Mouse (Mus musculus) hindbrain, postnatal 0 days (tissue): ENCODE data around the gene Mep1a. TPM values are rescaled to one million over a fixed set of nuclear protein-coding genes. Genes with fewer than 3 reads are reported as not detected.
A peak's percentile ranks its signal among the peaks of the same experiment; 100 is the strongest.

Experiments used
- ATAC-seq: fragments of 200-750 bp; cut with Nextera tagmentation; 2 replicates; pipeline ENCODE4 v1.8.0; 2017; ENCODE audit warnings: mild to moderate bottlenecking, moderate TSS enrichment, moderate library complexity
- DNase-seq: peaks from one replicate; pipeline ENCODE4 v3.0.0-alpha.2; 2015; ENCODE audit warnings: low spot score
- H3K27ac ChIP-seq: fragments of 300-500 bp; sonication (generic); 2 replicates; pipeline ENCODE4 v1.5.1; 2014; ENCODE audit warnings: mild to moderate bottlenecking
- H3K27me3 ChIP-seq: fragments of 300-500 bp; sonication (generic); 2 replicates; pipeline ENCODE4 v1.6.1; 2014; ENCODE audit warnings: low read length, mixed read lengths; ENCODE audit not compliant: insufficient read depth
- H3K36me3 ChIP-seq: fragments of 300-500 bp; sonication (generic); 2 replicates; pipeline ENCODE4 v1.6.1; 2014; ENCODE audit warnings: low read length, mixed read lengths; ENCODE audit not compliant: insufficient read depth
- H3K4me1 ChIP-seq: fragments of 300-500 bp; sonication (generic); 2 replicates; pipeline ENCODE4 v1.6.1; 2014; ENCODE audit warnings: antibody characterized with exemption, low read length, mixed read lengths; ENCODE audit not compliant: insufficient read depth
- H3K4me2 ChIP-seq: fragments of 300-500 bp; sonication (generic); 2 replicates; pipeline ENCODE4 v1.6.1; 2014; ENCODE audit warnings: low read depth, mild to moderate bottlenecking, low read length, moderate library complexity, mixed read lengths
- H3K4me3 ChIP-seq: fragments of 300-500 bp; sonication (generic); 2 replicates; pipeline ENCODE4 v1.5.1; 2014; ENCODE audit warnings: low read length
- H3K9ac ChIP-seq: fragments of 300-500 bp; sonication (generic); replicated peaks from 2 replicates; pipeline ENCODE4 v1.6.1; 2014; ENCODE audit warnings: mild to moderate bottlenecking, low read length, moderate library complexity, mixed read lengths
- H3K9me3 ChIP-seq: fragments of 300-500 bp; sonication (generic); 2 replicates; pipeline ENCODE4 v1.6.1; 2016; ENCODE audit warnings: low read length, mixed read lengths
- CTCF ChIP-seq: IDR thresholded peaks from 2 replicates; pipeline ENCODE4 v1.5.1; 2016; ENCODE audit warnings: antibody characterized with exemption, control low read depth, low read depth
- WGBS: fragments of 180-500 bp; shearing (Covaris S2); extraction: QIAGEN DNeasy Blood & Tissue Kit; methylation state at CpG from one replicate; pipeline ENCODE4 v1.1.7; 2014; 5-methylcytosine and 5-hydroxymethylcytosine counted together
- polyA plus RNA-seq: library from polyadenylated mRNA; unstranded; fragments of >200 nt; fragmentation: Nextera tagmentation; extraction: Ambion mirVana; gene quantifications from 2 replicates; pipeline ENCODE4 v1.2.1, GENCODE M21; 2015
- total RNA-seq: library from RNA; depleted of rRNA; stranded (reverse); fragments of >200 nt; gene quantifications from 2 replicates; pipeline ENCODE4 v1.2.3, GENCODE M21; 2014

Gene Mep1a
- total and polyA plus RNA-seq, 2 experiments from 2014 or later, result 0.13 TPM; not detected in 1

DNA sequence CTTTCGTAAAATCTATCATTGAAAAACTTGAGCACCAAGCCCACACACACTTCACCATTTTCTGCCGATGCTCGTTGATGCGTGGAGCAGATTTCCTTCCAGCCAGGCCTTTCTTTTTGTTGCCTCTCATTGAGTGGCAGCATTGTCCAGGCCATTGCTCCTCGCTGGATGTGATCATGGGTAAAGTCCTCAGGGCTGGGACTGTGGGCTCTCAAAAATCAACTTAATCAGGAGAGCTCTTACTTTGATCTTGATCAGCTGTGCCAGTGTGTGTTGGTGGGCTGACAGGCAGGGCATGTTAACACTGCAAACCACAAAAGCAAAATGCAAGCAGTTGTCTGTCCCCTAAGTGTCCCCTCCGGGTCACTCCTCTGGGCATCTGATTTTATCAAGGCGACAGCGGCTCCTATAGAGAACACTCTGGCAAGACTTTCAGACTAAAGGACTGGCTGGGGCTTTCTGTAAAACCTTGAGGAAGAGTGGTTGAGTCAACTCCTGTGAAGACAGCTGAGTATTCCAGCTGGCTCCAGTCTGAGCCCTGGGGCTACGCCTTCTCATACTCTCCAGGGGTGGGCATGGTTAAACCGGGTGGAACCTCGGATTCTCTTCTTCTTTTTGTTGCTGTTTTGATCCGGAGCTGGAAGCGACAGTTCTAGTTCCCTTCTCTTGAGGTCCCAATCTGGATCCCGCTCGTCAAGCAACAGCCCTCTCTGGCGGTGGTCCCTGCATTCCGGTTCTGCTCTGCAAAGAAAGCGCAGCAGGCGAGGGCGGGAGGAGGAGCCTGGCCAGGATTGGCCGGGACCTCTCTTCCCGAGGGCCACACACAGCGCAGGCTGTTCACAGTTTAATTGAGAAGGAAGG, 32.0 kb upstream of the Mep1a start:
- DNase-seq, result peak; percentile 85
- Histone ChIP-seq H3K36me3 (no peaks in the 10 kb centered on the region), H3K27ac (peak overlapping the region; percentile 62), H3K4me3 (0 out of 2 replicates have a peak overlapping the region, but pooled peaks have one; percentile 14), H3K4me1 (0 out of 2 replicates have a peak, but pooled peaks cover 3% of the 10 kb centered on the region), H3K9ac (no peak overlapping the region), H3K4me2 (peak overlapping the region; percentile 35), H3K9me3 (no peaks in the 10 kb centered on the region), H3K27me3 (no peaks in the 10 kb centered on the region)
- ATAC-seq, result peak; percentile 95
- 6% methylated on average over 23 of the region's 23 CpGs for WGBS
- TF ChIP-seq CTCF, result peak; percentile 47; the same call in 1 of the 2 replicates

DNA sequence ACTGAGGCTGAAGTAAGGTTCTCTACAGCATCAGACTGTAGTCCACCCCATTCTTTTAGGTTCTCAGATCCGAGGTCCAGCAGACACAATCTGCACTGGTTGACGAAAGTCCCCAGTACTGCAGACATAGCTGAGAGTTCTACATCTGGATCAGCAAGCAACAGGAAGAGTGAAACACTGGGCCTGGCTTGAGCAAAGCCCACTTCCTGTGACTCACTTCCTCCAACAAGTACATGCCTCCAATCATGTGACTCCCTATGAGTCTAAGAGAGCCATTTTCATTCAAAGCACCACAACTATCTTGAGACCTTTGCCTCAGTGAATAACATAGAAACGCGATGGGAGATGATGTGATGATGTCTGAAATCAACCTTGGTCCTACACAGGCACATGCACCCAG, 28.6 kb upstream of the Mep1a start:
- Histone ChIP-seq H3K4me2 (no peak overlapping the region), H3K9ac (no peak overlapping the region), H3K36me3 (no peaks in the 10 kb centered on the region), H3K4me1 (0 out of 2 replicates have a peak, but pooled peaks cover 3% of the 10 kb centered on the region), H3K9me3 (no peaks in the 10 kb centered on the region), H3K27me3 (no peaks in the 10 kb centered on the region), H3K4me3 (no peak overlapping the region), H3K27ac (no peak overlapping the region)
- ATAC-seq, result no peak
- TF ChIP-seq CTCF, result no peak
- WGBS, result 97% methylated on average over 4 of the region's 4 CpGs
- no peak for DNase-seq

DNA sequence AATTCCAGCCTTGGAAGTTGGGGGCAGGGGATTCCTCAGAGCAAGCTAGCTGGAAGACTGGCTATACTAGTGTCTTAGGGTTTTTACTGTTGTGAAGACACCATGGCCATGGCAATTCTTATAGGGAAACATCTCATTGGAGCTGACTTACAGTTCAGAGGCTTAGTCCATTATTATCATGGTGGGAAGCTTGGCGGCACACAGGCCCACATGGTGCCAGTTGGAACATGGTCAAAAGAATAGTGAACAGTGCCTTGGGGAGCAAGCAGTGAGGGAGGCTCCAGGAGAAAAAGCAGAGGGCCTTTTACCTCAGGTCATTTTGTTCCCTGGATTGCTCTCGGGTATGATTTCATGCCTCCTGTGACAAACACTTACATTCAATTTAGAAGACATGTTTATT, 27.9 kb upstream of the Mep1a start:
- no peak for TF ChIP-seq CTCF
- no peak overlapping the region for H3K4me3 ChIP-seq
- no peaks in the 10 kb centered on the region for H3K27me3 ChIP-seq
- WGBS, result 42% methylated on average over 2 of the region's 2 CpGs
- no peak overlapping the region for H3K4me2 ChIP-seq
- no peaks in the 10 kb centered on the region for H3K36me3 ChIP-seq
- H3K9me3 ChIP-seq, result no peaks in the 10 kb centered on the region
- peak; percentile 47; the same call in 1 of the 2 replicates for ATAC-seq
- DNase-seq, result peak; percentile 54
- 0 out of 2 replicates have a peak, but pooled peaks cover 3% of the 10 kb centered on the region for H3K4me1 ChIP-seq
- no peak overlapping the region; the same call in 1 of the 2 replicates for H3K27ac ChIP-seq
- no peak overlapping the region for H3K9ac ChIP-seq

DNA sequence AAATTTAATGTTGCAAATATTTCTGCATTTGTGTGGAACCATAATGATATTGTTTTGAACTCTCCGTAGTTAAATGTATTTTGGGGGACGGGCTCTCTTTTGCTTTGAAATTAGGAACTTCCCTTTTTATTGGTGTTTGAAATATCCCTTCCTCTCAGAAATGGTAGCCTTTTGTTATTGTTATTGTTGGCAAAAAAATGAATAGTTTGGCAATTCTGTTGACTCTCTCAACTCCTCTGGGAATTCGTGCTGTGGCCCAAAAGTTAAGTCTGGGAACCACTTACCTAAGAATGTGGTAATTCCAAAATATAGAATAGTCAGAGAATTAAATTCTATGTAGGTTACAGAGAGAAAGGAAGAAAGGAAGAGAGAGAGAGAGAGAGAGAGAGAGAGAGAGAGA, 17.6 kb upstream of the Mep1a start:
- no peak overlapping the region for H3K9ac ChIP-seq
- no peak for TF ChIP-seq CTCF
- DNase-seq (no peak), ATAC-seq (no peak)
- 84% methylated on average over 3 of the region's 3 CpGs for WGBS
- H3K27ac ChIP-seq, result no peak overlapping the region
- H3K4me1 ChIP-seq, result no peaks in the 10 kb centered on the region
- 0 out of 2 replicates have a peak, but pooled peaks cover under 1% of the 10 kb centered on the region for H3K9me3 ChIP-seq
- no peaks in the 10 kb centered on the region for H3K27me3 ChIP-seq
- H3K36me3 ChIP-seq, result no peaks in the 10 kb centered on the region
- H3K4me2 ChIP-seq, result no peak overlapping the region
- H3K4me3 ChIP-seq, result no peak overlapping the region

DNA sequence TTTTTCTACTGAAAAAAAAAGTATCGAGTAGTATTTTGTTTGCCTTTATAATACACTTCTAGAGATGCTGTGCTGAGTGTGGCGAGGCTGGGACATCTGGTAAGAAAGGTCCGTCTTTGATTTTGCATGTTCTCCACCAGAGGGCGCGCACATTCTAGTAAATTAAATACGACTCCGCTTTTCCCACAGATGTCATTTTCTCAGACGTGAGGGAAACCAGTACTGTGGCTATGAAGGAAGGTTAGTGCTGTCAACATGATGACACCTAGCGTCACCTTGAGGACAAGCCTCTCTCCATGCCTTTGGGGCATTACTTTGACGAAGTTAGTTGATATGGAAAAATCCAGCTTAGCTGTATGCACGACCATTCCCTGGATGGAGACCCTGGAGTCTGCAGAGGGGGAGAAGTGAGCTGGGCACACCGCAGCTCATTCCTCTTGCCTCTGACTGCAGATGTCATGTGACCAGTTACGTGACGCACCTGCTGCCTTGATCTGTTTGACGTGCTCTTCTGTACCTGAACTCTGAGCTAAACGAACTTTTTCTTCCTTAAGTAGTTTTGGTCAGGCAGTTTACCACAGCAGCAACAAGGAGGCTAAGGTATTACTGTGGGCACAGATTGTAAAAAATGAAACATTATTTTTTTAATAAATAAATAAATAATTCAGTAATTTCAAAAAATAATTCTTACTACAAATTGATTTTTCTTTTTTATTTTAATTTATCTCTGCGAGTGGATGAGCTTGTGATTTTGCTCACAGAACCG, 16.2 kb upstream of the Mep1a start:
- no peak overlapping the region for H3K4me3 ChIP-seq
- TF ChIP-seq CTCF, result peak; percentile 85
- no peaks in the 10 kb centered on the region for H3K27me3 ChIP-seq
- H3K36me3 ChIP-seq, result no peaks in the 10 kb centered on the region
- peak; percentile 87 for ATAC-seq
- H3K4me1 ChIP-seq, result no peaks in the 10 kb centered on the region
- H3K27ac ChIP-seq, result no peak overlapping the region
- 29% methylated on average over 18 of the region's 18 CpGs for WGBS
- H3K9me3 ChIP-seq, result peaks cover 8% of the 10 kb centered on the region
- no peak overlapping the region for H3K9ac ChIP-seq
- peak; percentile 94 for DNase-seq
- no peak overlapping the region for H3K4me2 ChIP-seq

DNA sequence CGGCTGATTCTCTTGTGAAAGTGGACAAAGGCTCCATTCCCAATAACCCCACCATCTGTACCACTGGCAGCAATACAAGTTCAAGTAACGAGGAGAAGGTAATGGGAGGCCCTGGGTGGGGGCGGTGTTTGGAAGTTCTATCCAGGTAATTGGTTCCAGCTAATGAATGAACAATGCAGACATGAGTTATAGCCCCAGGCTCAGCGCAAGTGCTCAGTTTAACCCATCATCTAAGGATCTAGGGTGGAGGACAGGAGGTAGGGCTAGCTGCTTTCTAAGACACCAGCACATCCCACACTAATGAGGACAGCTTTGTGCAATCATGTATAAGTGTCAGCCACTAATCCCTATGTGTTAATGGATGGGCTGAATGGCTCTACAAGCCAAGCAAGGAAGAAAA, 8.2 kb upstream of the Mep1a start:
- Histone ChIP-seq H3K27ac (no peak overlapping the region), H3K36me3 (no peaks in the 10 kb centered on the region), H3K9me3 (peaks cover 8% of the 10 kb centered on the region), H3K4me3 (no peak overlapping the region), H3K4me1 (no peaks in the 10 kb centered on the region), H3K9ac (no peak overlapping the region), H3K27me3 (no peaks in the 10 kb centered on the region), H3K4me2 (no peak overlapping the region)
- no peak for TF ChIP-seq CTCF
- DNase-seq (no peak), ATAC-seq (no peak)
- 59% methylated on average over 4 of the region's 4 CpGs for WGBS
